Mouse (Mus musculus) urinary bladder, postnatal 14 days (tissue): Measurements from ENCODE around the gene Cyp4f18.
"Not testable (repeated sequence)": the region's sequence is repeated elsewhere in the genome, so short reads cannot be mapped to it uniquely, and the experiment has no call there.

Source experiments
- DNase-seq: peaks from one replicate; pipeline ENCODE4 v3.0.0; 2021; ENCODE audit warnings: low spot score

Gene Cyp4f18

DNA sequence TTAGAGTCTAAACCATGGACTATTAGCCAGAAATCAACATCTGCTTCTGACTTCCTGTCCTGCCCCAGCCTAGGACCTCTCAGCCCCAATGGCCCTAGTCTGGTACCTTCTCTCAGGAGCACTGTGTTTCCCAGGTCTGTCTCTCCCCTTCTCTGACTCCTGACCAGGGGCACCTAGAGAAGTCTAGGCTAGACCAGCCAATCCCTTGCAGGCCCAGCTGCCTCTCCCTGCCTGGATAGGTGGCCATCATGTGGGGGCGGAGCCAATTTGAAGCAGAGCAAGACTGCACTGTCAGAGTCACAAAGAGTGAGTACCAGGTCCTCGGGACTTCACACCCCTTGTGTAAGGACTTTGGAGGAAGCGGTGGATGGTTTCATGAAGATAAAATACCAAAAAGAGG, at the start of gene Cyp4f18:
Gene Cyp4f18 (minus strand): TSS at position 154 of the 400 bp plus-strand sequence.
- DNase-seq: no peak

DNA sequence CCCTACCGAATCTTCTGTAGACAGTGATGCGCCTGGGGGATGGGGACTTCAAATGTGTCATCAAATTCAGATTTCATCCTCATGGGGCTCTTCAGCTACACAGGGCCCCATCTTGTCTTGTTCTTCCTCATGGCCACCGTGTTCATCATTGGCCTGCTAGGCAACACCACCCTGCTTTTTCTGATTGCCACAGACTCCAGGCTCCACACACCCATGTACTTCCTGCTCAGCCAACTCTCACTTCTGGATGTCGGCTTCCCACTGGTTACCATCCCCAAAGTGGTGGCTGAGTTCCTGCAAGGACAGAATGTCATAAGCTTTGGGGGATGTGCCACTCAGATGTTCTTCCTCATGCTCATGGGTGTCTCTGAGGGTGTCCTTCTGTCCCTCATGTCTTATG, 48.2 kb upstream of the Cyp4f18 start:
- DNase-seq: not testable (repeated sequence)

DNA sequence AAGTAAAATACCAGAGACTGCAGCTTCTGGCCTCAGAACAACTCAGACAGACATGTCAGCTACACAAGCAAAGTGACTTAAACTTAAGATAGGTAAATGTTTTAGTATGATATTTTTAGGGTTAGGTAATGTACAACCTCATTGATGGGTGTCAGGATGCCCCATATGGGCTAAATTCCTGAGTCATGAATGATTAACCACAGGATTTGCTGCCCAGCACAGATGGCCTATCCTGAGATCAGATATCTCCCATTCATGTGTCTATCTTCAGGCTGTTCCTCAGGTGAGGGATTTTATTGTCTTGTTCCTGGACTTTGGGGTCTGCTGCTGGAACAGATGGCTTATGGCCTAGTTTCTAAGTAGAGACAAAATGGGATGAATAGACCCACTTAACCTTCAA, 45.2 kb upstream of the Cyp4f18 start:
- DNase-seq: not testable (repeated sequence)

DNA sequence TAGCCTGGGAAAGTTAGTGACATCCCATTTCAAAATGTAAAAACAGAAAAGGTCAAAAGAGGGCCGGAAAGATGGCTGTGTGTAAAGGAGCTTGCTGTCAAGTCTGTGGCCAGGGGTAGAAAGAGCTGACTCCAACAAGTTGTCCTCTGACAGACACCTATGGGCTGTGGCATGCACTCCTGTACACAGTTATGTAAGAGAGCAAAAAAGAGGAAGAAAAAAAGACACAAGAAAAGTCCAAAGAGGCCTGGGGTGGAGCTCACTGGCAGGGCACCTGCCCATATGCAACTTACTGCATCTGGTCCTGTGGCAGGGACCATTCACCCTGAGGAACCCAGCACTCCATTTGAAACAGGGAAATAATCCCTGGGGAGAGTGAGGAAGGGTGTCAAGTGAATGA, 33.1 kb upstream of the Cyp4f18 start:
- no peak for DNase-seq

DNA sequence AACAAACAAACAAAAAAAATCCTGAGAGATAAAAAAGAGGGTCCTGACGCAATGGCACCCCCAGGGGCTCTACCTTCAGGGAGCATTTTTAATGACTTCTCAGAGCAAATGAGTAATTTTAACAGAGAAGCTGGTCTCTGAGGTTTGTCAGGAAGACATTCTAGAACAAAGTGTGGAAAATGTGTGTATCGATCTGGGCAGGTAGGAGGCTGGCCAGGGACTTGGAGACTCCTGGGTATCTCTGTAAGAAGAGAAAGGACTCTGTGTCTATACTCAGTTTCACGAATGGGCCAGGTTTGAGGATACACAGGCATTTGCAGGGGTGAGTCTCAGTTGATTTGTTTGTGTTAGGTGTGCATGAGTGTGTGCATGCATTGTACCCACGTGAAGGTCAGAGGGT, 31.5 kb upstream of the Cyp4f18 start, which contains the start of gene Olfr372:
Gene Olfr372 (plus strand): TSS at position 301 of the 400 bp plus-strand sequence.
- DNase-seq: not testable (repeated sequence)

DNA sequence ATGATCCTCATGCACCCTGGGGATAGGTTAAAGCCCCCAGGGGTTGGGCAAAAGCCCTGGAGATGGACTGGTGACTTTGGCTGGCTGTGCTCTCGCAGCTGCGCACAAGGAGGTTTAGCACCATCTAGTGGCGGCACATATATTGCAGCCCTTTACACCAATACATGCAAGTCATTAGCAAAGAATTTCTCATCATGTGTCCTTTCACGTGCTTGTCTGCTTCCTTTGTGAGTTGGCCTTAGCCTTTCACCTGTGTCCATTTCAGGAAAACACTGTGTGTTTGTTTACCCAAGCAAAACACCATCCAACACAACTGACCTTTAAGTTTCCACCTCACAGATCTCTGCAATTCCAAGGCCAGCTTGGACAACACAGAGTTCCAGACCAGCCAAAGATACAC, 23.5 kb upstream of the Cyp4f18 start:
- peak; percentile 71 for DNase-seq

DNA sequence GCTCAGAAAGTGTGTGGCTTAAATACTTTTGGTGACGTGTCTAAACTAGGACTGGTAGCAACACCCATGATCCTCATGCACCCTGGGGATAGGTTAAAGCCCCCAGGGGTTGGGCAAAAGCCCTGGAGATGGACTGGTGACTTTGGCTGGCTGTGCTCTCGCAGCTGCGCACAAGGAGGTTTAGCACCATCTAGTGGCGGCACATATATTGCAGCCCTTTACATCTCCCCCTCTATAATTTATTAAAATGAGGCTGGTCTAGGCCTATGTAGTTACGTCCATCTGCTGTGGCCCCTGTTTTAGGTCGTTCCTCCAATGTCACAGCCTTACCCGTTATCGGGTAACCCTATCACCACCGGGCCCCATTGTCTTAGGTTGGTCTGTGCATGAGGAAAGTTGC, 15.5 kb upstream of the Cyp4f18 start:
- peak; percentile 43 for DNase-seq

DNA sequence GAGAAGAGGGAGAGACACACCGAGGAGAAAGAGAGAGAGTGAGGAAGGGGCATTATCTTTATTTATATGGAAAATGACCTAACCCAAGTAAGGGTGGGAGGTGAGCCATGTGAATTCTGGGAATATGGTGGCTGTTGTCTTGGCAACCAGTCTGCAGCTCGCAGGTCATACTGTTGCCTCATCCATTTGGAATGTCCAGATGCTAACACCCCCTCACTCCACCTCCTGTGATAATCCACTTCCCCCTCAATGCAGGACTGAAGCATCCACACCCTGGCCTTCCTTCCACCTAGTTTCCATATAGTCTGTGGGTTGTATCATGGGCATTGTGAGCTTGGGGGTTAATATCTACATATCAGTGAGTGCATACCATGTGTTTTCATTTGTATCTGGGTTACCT, 10.4 kb upstream of the Cyp4f18 start:
- no peak for DNase-seq

DNA sequence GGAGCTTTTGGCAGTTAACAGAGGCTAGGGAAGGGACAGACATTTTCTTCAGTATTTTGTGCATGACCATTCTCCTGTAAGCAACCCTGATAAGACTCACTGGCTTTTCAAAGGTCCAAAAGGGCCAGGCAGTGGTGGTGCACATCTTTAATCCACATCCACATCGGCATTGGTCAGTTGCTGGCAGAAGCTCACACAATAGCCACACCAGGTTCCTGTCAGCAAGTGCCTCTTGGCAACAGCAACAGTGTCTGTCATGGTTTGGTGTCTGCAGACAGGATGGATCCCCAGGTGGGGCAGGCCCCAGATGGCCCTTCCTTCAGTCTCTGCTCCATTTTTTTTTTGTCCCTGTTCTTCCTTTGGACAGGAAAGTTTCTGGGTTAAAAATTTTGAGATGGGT, 9.6 kb upstream of the Cyp4f18 start:
- DNase-seq: not testable (repeated sequence)

DNA sequence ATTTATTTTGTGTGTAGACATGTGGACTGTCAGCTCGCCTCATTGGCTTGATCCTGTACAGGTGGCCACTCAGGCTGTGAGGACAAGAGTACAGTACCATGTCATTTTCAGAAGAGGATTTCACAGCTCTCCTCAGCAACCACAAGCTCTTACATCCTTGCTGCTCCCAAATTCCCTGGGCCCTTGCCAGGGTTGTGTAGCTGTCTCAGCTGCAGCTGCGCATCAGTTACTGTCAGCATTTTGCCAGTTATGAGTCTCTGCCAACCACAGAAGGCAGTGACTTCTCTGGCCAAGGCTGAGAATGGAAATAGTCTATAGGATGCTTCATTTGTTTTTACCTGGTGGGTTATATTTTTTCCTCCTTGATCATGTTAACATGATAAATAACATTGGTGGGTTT, 8.7 kb upstream of the Cyp4f18 start:
- no peak for DNase-seq

DNA sequence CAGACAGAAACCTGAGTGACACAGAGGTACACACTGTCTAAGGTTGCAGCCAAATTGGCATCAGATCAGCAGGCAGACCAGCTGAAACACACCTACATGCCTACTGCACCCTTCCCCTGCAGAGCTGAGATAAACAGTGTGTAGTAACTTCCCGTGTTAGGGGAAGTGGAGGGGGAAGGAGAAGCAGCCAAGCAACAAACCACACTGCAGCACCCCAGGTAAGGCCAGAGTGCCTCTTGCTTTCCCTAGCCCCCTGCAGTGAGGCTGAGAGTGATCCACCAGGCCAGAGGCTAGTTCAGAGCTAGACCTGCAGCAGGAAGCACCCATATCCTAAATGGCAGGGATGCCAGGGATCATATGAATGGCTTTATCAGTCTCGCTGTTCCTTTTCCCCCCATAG, 7.9 kb upstream of the Cyp4f18 start:
- not testable (repeated sequence) for DNase-seq

DNA sequence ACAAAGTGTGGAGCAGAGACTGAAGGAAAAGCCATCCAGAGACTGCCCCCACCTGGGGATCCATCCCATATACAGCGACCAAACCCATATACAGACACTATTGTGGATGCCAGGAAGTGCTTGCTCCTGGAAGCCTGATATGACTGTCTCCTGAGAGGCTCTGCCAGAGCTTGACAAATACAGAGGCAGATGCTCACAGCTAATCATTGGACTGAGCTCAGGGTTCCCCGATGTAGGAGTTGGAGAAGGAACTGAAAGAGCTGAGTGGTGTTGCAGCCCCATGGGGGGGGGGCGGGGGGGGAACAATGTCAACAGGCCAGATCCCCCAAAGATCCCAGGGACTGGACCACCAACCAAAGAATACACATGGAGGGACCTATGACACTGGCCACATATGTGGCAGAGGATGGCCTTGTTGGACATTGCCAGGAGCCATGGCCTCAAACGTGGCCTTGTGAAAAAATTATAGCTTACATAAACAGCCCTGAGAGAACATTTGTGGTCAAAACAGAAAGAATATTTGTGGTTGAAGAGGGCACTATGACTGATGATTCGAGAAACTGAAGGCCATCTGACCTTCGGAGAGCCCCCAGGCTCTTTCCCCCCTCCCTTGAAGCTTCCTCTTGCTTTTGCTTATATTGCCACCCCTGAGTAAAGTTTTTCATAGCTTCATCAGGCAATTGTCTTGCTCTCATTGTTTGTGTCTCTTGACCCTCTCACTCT, 4.2 kb upstream of the Cyp4f18 start:
- not testable (repeated sequence) for DNase-seq

DNA sequence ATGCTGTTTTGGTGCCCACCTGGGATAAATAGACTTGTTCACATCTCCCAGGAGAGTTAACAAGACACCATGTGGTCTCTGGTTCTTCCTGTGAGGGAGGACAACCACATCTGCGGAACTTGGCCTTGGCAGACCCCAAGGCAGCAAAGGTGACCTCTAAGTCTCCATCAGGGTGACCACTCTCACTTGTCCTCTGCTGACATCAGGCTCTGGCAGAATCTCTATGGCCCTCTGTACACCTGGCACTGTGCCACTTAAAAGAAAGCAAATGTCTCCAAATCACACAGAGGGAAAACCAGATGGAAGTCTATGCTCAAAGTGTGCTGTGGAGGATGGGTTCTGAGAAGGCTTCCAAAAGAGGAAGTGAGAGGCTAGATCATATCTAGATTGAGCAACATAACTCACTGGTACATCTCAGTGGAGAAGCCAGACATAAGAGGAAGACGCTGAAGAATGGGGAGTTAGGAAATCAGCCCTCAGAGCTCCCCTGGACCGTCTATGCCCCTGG, 1.2 kb downstream of the Cyp4f18 start:
- no peak for DNase-seq

DNA sequence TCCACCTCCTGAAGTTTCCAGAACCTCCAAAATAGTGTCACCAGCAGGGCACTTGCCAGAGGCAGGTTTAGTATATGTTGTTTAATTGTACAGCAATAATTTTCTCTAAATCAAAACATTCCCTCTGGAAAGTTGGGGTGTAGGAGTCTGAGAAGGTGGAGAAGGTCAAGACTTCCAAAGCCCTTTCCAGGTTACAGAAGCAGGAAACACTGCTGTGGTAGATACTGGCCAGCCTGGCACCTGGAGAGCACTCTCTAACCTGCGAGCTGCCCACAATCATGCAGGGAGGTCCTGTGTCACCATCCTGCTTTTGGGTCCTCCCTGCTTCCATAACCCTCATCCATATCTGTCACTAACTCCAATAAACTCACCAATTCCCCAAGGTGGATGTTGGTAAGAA, 2.7 kb downstream of the Cyp4f18 start:
- no peak for DNase-seq

DNA sequence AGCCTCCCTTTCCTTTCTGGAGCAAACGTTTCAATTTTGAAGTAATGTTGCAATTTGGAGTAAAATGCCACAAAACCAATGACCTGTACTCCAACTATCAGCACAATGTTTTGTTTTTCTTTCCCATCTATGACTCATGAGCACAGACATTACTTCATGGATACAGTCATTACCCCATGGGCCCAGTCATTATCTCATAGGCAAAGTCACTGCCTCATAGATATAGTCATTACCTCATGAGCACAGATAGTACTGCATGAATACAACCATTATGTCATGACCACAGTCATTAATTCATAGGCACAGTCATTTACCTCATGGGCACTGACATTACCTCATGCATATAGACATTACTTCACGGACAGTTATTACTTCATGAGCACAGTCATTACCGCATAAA, 3.5 kb downstream of the Cyp4f18 start:
- DNase-seq: no peak

DNA sequence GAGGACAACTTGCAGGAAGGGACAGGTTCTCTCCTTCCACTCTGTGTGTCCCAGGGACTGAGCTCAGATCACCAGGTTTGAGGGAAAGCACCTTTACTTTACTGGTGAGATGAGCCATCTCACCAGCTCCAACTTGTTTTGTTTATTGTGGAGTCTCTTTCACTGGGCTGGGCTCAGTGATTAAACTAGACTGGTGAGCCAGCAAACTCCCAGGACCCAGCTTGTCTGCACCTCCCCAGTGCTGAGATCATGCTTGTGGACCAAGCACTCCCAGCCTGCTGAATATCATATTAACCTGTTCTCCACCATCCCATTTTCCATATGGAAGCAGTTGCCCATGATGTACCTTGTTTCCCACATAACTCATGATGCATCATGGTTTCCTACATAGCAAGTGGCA, 6.5 kb downstream of the Cyp4f18 start:
- DNase-seq: peak; percentile 41

DNA sequence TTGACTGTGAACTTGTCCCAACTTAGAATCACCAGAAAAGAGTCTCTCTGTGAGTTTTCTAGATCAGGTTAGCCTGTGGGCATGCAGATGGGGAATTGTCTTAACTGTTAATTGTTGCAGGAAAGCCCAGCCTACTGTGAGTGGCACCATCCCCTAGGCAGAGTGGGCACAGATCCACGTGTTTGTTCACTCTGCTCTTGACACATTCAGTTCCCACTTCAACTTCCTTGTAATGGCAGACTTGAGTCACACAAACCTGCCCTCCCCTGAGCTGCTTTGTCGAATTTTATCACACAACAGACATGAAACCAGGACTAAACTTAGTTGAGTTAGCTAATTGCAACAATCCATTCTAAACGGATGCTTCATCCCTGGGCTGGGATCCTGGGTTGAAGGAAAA, 9.2 kb downstream of the Cyp4f18 start:
- DNase-seq: no peak

DNA sequence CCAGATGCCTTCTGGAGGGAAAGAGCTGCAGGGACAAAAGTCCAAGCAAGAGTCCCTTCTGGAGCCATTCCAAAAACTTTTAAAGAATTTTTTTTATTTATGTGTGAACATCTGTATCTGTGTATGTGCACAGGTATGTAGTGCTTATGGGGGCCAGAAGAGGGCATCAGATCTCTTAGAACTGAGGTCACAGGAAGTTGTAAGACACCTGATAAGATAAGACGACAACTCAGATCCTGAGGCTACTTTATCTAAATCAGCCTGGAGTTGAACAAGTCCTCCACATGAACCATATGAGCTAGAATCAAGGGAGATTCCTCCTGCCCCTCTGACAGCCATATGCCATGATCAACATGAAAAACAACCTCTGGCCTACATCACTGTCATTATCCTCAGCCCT, 10.0 kb downstream of the Cyp4f18 start:
- no peak for DNase-seq

DNA sequence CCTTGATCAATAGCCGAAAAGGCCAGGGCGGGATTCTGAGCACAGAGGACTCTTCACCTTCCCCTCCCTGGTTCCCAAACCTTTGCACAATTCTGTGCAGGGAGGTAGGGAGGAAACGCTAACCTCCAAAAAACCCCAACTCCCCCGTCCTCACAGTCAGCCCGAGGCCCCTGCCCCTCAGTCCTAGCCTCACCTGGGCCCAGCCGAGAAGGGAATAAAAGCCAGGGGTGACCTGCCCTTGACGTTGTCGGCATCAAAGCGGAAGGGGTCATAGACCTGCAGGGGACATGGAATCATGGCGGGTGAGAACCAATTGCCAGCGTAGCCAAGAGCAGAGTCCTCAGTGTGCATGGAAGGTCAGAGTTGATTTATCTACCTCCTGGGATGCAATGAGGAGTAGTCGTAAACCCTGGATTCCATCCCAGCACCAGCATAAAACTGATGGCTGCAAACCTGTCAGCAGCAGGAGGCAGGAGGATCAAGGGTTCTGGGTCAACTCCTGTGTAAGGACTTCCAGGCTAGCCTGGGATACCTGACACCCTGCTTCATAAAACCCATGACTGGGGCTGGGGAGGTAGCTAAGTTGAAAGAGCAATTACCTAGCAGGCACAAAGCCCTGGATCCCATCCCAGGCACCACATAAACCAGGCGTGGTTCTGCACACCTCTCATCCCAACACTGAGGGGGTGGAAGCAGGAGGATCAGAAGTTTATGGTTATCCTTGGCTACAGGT, 20.4 kb downstream of the Cyp4f18 start:
- DNase-seq: no peak

DNA sequence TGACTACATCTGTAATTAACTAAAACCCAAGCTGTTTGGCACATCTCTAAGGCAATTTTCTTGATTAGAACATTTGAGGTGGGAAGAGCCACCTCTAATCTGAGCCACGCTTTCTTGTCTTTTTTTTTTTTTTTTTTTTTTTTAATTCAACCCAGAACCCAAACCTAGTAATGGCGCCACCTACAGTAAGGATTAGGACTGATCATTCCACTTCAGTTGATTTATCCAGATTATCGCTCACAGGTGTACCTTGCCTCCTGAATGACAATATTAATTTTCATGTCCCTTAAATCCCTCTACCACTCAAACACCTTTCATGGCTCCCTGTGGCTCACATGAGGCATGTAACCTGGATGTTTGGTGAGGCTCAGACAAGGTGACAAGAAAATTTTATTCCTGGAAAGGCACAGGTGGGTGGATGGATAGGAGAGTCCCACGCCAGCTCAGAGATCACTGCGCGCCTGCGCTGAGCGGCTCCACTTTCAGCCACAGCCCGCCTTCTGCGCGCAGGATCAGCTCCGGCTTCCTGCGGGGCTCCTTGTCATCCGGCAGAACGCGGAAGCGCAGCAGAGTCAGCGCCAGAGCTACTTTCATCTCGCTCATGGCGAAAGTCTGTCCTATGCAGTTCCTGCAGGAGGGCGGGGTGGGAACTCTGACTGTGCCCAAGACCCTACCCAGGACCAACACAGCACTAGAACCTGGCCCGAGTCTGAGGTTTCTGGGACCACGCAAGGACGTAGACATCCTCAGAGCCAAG, 21.1 kb downstream of the Cyp4f18 start:
- peak; percentile 64 for DNase-seq

DNA sequence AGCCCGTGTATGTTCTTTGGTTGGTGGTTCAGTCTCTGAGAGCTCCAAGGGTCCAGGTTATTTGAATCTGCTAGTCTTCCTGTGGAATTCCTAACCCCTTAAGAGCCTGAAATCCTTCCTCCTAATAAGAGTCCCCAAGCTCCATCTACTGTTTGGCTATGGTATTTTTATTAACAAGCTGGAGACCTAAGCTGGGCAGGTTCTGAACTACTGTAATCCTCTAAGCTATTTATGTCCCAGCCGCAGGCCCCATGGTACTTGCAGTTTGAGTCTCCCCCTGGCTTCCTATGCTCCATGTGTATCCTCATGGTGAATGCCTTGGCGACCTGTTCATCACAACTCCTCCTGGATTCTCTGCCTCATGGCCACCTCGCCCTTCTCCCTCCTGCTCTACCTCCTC, 24.8 kb downstream of the Cyp4f18 start:
- no peak for DNase-seq

DNA sequence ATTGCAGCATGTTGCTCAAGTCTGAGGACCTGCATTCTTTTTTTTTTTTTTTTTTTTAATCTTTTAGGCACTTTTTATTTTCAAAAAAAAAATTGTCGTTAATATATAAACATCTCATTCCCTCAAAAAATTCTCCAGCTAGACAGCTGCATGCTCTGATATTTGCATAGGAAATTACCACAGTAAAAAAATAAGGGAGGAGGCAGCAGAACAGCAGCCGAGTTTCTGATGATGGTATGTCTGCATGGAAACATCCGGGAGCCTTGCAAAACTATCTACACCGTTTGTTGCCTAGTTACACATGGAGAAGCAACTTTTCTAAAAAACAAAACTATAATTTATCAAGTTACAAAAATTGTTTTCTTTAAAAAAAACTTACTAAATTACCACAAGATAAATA, 28.0 kb downstream of the Cyp4f18 start:
- no peak for DNase-seq

DNA sequence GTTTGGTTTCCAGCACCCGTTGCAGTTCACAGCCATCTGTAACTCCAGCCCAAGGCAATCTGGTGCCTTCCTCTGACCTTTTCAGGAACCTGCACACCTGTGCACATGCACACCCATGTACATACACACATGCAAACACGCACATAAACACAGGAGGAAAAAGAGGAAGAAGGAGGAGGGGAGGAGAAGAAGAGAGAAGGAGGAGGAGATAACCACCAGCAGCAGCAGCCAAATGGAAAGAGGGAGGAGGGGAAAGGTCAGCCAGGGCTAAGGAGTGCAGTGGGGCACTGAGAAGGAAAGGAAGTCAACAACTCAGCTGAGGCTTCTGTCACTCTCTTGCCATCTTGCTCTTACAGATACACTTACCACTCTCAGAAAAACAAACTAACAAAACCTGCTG, 28.4 kb downstream of the Cyp4f18 start:
- no peak for DNase-seq
